Mouse (Mus musculus) kidney, postnatal 0 days (tissue): ENCODE data around the gene Rec114. TPM values are rescaled to one million over a fixed set of nuclear protein-coding genes. Genes with fewer than 3 reads are reported as not detected.

ENCODE experiments used
- ATAC-seq: fragments of 200-750 bp; cut with Nextera tagmentation; replicated peaks from 2 replicates; pipeline ENCODE4 v1.8.0; 2017; ENCODE audit warnings: low read depth, moderate number of reproducible peaks, moderate TSS enrichment, moderate library complexity; ENCODE audit not compliant: low FRiP score
- DNase-seq: peaks from one replicate; pipeline ENCODE4 v3.0.0-alpha.2; 2016; ENCODE audit warnings: low spot score
- H3K27ac ChIP-seq: fragments of 300-500 bp; sonication (generic); 2 replicates; pipeline ENCODE4 v1.5.1; 2014; ENCODE audit warnings: mild to moderate bottlenecking
- H3K27me3 ChIP-seq: fragments of 300-500 bp; sonication (generic); 2 replicates; pipeline ENCODE4 v1.6.1; 2014; ENCODE audit warnings: low read length, mixed read lengths; ENCODE audit not compliant: insufficient read depth
- H3K36me3 ChIP-seq: fragments of 300-500 bp; sonication (generic); 2 replicates; pipeline ENCODE4 v1.6.1; 2014; ENCODE audit warnings: low read length, mixed read lengths; ENCODE audit not compliant: insufficient read depth
- H3K4me1 ChIP-seq: fragments of 300-500 bp; sonication (generic); replicated peaks from 2 replicates; pipeline ENCODE4 v1.6.1; 2014; ENCODE audit warnings: antibody characterized with exemption, low read length, mixed read lengths; ENCODE audit not compliant: insufficient read depth
- H3K4me2 ChIP-seq: fragments of 300-500 bp; sonication (generic); 2 replicates; pipeline ENCODE4 v1.6.1; 2014; ENCODE audit warnings: mild to moderate bottlenecking, low read length, moderate library complexity, mixed read lengths
- H3K4me3 ChIP-seq: fragments of 300-500 bp; sonication (generic); replicated peaks from 2 replicates; pipeline ENCODE4 v1.5.1; 2014; ENCODE audit warnings: low read depth, low read length
- H3K9ac ChIP-seq: fragments of 300-500 bp; sonication (generic); 2 replicates; pipeline ENCODE4 v1.6.1; 2014; ENCODE audit warnings: low read depth, low read length
- H3K9me3 ChIP-seq: fragments of 300-500 bp; sonication (generic); replicated peaks from 2 replicates; pipeline ENCODE4 v1.6.1; 2016; ENCODE audit warnings: low read length, inconsistent platforms, mixed read lengths
- CTCF ChIP-seq: IDR thresholded peaks from 2 replicates; pipeline ENCODE4 v1.5.1; 2016; ENCODE audit warnings: antibody characterized with exemption, low read depth, mild to moderate bottlenecking, moderate library complexity
- WGBS: fragments of 180-500 bp; shearing (Covaris S2); extraction: QIAGEN DNeasy Blood & Tissue Kit; methylation state at CpG from one replicate; pipeline ENCODE4 v1.1.7; 2014; 5-methylcytosine and 5-hydroxymethylcytosine counted together
- polyA plus RNA-seq: library from polyadenylated mRNA; unstranded; fragments of >200 nt; fragmentation: Nextera tagmentation; extraction: Ambion mirVana; gene quantifications from 2 replicates; pipeline ENCODE4 v1.2.1, GENCODE M21; 2015

Gene Rec114
- polyA plus RNA-seq, 1 experiment from 2014 or later, result 1.2 TPM

DNA sequence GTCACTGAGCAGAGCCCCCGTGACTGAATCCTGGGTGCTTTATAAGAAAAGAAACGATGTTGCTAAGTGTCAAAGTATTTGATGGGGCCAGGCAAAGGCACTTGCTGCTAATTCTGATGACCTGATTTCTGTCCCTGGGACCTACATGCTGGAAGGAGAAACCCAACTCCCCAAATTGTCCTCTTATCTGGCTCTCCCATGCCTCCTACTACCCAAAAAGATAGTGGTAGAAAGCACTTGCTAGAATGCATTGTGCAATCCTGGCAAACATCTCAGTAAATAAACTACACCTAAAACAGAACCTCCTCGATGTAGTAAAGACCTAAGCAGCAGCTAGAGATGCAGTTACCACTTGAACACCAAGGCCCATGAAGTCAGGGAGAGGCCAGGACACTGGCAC, 81.0 kb downstream of the Rec114 start:
- H3K36me3 ChIP-seq, result no peaks in the 10 kb centered on the region
- ATAC-seq, result no peak
- no peak for TF ChIP-seq CTCF
- H3K9me3 ChIP-seq, result no peaks in the 10 kb centered on the region
- no peak overlapping the region for H3K9ac ChIP-seq
- no peaks in the 10 kb centered on the region for H3K27me3 ChIP-seq
- no peak overlapping the region for H3K4me3 ChIP-seq
- no peak overlapping the region for H3K27ac ChIP-seq
- DNase-seq, result no peak
- H3K4me1 ChIP-seq, result no peaks in the 10 kb centered on the region
- 91% methylated on average over 3 of the region's 3 CpGs for WGBS
- no peak overlapping the region for H3K4me2 ChIP-seq

DNA sequence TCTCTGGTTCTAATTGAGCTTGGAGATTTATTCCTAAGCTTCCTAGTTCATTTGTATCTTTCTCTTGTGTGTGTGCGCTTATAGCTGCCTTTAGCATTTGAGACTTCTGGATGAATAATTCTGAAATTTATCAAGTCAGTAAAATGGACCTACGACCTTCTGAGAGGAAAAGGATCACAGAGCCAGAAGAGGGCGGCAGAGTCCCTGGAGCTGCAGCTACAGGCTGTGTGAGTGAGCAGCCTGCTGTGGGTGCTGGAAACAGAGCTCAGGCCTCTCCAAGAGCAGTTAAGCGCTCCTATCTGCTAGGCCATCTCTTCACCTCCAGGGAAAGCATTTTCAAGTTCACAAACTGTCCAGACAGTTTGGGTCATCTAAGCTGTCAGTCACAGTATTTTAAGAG, 81.8 kb downstream of the Rec114 start:
- Histone ChIP-seq H3K4me2 (no peak overlapping the region), H3K27ac (no peak overlapping the region), H3K36me3 (no peaks in the 10 kb centered on the region), H3K9me3 (no peaks in the 10 kb centered on the region), H3K4me1 (no peaks in the 10 kb centered on the region), H3K4me3 (no peak overlapping the region), H3K9ac (no peak overlapping the region), H3K27me3 (no peaks in the 10 kb centered on the region)
- TF ChIP-seq CTCF, result peak; percentile 32; the same call in 1 of the 2 replicates
- ATAC-seq (no peak), DNase-seq (no peak)
- 95% methylated on average over 4 of the region's 4 CpGs for WGBS

DNA sequence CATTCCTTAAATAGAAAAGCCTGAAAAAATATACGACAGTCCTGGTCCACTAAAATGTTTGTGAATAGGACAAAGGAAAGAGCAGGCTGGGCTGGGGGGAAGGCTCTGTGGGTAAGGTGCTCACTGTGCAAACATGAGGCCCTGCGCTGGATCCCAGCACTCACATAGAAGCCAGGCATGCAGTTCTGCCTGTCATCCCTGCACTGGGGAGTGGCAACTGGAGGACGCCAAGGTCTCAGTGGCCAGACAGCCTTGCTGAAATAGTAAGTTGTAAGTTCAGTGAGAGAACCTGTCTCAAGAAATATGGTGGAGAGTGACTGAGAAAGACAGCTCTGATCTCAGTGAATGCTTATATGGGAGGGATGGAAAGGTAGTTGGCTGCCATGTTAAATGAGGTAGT, 83.1 kb downstream of the Rec114 start:
- no peaks in the 10 kb centered on the region for H3K36me3 ChIP-seq
- no peaks in the 10 kb centered on the region for H3K9me3 ChIP-seq
- no peak for ATAC-seq
- no peaks in the 10 kb centered on the region for H3K4me1 ChIP-seq
- H3K4me3 ChIP-seq, result no peak overlapping the region
- H3K9ac ChIP-seq, result no peak overlapping the region
- no peaks in the 10 kb centered on the region for H3K27me3 ChIP-seq
- no peak overlapping the region for H3K4me2 ChIP-seq
- H3K27ac ChIP-seq, result no peak overlapping the region
- TF ChIP-seq CTCF, result no peak
- no peak for DNase-seq
- WGBS, result 95% methylated on average over 3 of the region's 3 CpGs

DNA sequence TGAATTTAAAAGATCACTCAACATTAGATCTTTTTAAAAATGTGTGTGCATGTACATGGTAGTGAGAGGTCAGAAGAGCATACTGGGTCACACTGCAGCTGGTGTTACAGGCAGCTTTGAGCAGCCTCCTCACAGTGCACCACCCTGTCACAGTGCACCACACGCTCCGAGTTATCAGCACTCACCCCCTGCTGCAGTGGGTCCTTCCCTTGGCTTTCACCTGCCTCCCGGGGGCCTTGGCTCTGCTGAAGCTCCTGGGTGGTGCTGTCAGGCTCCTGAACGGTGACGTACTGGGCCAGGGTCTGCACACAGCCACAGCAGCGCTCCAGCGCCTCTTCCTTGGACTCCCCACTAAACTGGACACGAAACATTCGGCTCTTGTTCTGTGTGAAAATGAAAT, 83.8 kb downstream of the Rec114 start:
- no peak overlapping the region for H3K27ac ChIP-seq

DNA sequence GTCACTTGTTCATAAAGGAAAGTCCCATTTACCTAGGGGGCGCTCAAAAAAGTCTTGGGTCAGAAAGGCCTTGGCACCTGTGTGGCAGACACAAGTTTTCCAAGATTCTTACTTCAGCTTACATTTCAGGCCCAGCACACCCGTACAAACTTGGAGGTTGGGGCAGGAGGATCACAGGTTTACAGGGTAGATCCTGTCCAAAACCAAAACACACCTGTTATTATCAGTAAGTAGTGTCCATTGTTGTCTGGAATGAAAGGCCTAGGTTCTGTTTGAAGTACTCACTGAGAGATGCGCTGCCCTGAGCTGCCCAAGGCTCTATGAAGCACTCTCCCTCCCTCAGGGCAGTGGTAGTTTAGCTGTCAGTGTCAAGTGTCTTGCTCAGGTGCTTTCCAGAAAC, 84.4 kb downstream of the Rec114 start:
- Histone ChIP-seq H3K9me3 (no peaks in the 10 kb centered on the region), H3K36me3 (no peaks in the 10 kb centered on the region), H3K27me3 (no peaks in the 10 kb centered on the region), H3K27ac (no peak overlapping the region), H3K4me1 (no peaks in the 10 kb centered on the region), H3K4me3 (no peak overlapping the region), H3K9ac (no peak overlapping the region), H3K4me2 (no peak overlapping the region)
- 90% methylated on average over 3 of the region's 3 CpGs for WGBS
- DNase-seq (no peak), ATAC-seq (no peak)
- TF ChIP-seq CTCF, result no peak

More for the DNA sequence above, 83.8 kb downstream of the Rec114 start:
- no peaks in the 10 kb centered on the region for H3K27me3 ChIP-seq
- DNase-seq (no peak), ATAC-seq (no peak)
- no peak overlapping the region for H3K4me3 ChIP-seq
- no peak overlapping the region for H3K4me2 ChIP-seq
- H3K4me1 ChIP-seq, result no peaks in the 10 kb centered on the region
- no peak overlapping the region for H3K9ac ChIP-seq
- TF ChIP-seq CTCF, result no peak
- no peaks in the 10 kb centered on the region for H3K9me3 ChIP-seq
- 86% methylated on average over 9 of the region's 9 CpGs for WGBS
- H3K36me3 ChIP-seq, result no peaks in the 10 kb centered on the region

DNA sequence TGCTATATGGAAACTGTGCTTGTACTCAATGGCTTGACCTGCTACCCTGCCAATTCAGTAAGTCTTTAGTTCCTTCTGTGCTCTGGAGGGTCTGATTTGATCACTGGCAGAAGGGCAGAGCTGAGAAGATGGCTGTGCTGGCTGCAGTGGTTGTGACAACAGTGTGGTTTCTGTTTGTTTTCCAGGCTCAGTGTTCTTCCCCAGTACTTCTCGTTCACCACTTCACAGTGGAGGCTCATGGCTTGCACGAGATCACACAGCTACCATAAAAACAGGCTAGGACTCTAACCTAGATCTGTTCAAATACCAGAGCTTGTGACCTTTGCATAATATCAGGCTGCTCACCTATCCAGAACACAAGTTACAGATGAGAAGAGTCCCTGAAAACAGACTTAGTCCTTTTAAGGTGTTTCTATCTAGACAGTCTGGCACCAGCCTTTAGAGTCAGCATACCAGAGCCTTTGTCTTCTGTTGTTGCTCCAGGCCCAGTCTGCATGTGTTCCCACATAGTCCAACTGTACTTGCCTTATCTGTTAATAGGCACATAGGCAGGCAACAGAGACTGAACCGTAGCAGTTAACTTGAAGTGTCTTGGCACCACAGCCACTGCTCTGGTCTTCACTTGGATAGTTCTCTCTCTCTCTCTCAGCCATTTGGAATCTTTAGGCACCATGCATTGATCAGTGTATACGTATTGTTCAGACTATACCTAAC, 85.0 kb downstream of the Rec114 start:
- Histone ChIP-seq H3K4me3 (no peak overlapping the region), H3K9me3 (no peaks in the 10 kb centered on the region), H3K4me1 (no peaks in the 10 kb centered on the region), H3K27me3 (no peaks in the 10 kb centered on the region), H3K4me2 (no peak overlapping the region), H3K36me3 (no peaks in the 10 kb centered on the region), H3K27ac (no peak overlapping the region), H3K9ac (no peak overlapping the region)
- WGBS, result 80% methylated on average over 4 of the region's 4 CpGs
- ATAC-seq (no peak), DNase-seq (no peak)
- TF ChIP-seq CTCF, result no peak
